Mouse (Mus musculus) frontal cortex, postnatal 10 days (tissue): ENCODE measurements around the gene Zbtb34.

Source experiments
- DNase-seq, 2 experiments: peaks; one replicate each; pipeline ENCODE4 v3.0.0; 2022; ENCODE audit warnings: low spot score in 2 of 2, mixed read lengths in 1 of 2

Gene Zbtb34

DNA sequence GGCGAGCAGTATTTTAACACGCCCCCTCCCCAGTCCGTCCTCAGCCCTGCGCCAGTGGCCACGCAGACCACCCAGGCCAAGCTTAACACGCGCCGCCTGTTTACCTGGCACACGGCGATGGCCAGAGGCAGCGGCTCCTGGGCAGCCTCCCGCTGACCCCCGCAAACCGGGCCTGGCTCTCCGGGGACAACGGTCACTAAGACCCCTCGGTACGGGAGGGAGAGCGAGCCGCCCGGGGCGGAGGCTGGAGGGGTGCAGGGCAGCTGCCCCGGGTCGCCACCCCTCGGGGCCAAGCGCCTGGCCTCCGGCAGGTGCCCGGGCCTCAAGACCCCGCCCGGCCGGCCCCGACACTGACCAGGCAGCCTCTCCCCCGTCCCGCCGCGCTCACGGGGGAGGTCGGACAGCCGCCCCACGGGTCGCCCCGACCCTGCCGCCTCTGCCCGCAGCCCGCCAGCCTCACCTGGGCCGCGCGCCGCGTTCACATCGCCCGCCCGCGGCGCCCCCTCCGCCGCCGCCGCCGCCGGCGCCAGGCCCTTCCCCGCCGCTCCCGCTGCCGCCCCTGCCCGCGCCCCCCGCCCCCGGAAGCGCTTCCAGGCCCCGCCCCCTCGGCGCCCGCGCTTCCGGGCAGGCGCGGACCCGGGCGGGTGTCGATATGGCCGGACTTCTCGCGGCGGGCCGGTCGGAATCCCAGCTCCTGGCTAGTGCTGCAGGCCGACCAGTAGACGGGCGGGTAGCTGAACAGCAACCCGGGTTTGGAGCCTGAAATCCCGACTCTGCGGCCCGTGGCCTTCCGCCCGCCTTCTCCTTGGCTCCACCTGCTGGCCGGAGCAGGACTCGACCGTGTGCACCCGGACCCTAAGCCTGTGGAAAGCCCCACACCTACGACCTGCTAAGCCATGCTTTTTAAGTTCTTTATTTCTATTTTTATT lies at the start of gene Zbtb34:
Gene Zbtb34, minus strand, starts transcription at position 554 of the 929 bp plus-strand sequence.
- peak; percentile 43 to 63 for DNase-seq

DNA sequence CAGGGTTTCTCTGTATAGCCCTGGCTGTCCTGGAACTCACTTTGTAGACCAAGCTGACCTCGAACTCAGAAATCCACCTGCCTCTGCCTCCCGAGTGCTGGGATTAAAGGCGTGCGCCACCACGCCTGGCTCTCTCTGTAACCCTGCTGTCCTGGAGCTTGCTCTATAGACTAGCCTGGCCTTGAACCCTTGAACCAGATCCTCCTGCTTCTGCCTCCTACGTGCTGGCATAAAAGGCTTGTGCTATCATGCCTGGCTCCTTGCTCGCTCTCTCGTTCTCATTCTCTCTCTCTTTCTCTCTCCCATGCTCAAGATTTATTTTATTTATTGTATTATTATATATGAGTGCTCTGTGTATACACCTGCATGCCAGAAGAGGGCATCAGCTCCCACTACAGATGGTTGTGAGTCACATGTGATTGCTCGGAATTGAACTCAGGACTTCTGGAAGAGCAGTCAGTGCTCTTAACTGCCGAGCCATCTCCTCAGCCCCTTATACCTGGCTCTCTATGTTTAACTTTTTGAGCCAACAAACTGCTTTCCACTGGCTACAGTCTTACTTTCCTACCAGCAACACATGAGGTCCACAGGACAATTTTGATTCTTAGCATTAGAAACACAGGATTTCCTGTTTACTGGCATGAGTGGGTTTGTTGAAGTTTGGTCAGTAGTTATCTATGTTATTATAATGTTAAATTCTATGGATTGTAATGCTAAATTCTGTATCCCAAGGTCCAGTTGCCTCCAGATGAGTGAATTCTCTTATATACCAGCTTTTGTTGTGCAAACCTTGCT lies 47.0 kb upstream of the Zbtb34 start:
- DNase-seq, result no peak

DNA sequence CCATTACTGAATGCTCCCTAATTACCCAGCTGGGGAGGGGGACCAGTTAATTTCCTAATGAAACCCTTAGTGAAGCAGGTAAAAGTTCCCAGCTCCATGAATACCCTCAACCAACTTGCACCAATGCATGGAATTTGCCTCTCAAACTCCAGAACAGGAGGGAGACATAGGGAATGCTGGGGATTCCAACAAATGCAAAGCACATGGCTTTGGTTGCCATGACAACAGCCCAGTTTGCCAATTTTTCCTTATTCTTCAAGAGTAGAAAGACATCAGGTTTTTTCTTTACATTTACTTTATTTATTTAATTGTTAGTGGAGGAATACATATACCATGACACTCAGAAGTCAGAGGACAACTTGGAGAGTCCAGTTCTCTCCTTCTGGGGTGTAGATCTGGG lies 44.8 kb upstream of the Zbtb34 start:
- DNase-seq, result peak; percentile 55 to 60

DNA sequence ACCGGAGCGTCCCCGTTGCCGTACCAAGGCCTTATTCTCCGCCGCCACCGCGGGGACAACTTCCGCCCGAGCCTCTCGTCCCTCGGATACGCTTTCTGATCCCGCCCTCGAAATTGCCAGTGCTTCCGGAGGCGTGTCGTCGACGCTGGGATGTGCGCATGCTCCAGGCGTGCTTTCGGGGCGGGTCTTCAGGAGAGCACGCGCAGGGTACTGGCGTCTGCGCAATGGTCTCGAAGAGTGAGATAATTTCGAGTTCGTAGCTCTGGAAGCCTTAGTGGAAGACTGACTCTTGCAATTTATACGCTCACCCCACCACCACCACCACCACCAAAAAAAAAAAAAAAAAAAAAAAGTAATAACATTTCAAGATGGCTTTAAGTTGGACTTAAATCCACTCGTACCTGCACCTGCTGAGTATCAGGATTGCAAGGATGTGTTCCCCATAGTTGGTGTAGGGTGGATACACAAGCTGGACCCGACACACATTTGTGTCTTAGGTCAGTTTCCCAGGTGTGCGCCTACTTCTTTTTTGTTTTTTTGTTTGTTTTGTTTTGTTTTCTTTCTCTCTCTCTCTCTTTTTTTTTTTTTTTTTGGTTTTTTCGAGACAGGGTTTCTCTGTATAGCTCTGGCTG lies 37.5 kb upstream of the Zbtb34 start, which contains the start of gene Zbtb43:
Gene Zbtb43, minus strand, starts transcription at position 94 of the 632 bp plus-strand sequence.
- peak; percentile 91 to 94 for DNase-seq

DNA sequence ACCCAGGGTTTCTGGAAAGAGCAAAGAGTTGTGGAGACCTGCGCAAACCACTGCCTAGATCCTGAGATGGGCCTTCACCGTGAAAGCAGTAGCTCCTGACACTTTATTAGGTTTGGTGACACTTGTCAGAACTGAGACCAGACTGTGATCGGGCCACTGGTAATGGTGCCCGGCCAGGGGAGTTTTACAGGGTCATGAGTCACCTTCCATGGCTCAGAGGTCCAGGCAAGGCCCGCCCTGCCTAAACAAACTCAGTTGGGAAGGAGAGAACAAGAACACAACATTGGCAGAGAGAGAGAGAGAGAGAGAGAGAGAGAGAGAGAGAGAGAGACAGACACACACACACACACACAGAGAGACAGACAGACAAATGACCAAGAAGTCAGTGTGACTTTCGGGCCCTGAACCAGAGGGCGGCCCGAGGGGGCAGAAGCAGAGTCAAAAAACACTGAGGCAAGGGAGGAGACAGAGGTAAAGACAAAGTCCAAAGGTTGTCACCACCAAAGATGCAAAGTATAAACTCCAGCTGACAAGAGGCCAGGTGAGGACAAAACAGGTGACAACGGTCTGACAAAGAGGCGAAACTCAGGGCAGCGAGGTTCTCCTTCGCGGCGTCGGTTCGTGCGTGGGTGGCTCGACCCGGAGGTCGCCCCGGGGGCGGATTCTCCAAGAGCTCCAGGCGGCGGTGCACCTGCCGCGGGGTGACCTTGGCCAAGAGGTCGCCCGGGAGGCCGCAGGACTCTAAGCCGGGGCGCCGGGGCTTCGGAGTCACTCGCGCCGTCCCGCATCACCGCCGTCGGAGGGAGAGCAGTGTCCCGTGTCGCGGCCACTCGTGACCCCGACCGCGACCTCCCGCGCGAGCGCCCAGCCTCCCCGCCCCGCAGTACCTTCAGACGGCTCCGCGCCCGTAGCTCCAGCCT lies 36.7 kb upstream of the Zbtb34 start:
- DNase-seq, result no peak

DNA sequence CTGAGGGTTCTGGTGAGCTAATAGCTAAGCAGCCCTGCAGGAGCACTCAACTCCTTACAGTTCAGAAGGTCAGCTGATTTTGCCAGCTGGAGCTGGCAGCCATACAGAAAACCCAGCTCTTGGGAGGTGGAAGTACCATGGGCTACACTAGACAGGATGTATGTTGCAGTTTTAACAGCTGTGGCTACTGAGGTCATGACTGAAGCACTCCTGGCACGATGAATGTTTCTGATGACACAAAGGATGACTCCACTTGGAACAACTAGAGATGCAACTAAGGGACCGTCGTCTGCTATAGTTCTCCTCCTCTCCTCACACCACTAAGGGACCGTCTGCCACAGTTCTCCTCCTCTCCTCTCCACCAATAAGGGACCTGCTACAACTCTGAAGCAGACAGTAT lies 34.8 kb upstream of the Zbtb34 start:
- DNase-seq, result no peak

DNA sequence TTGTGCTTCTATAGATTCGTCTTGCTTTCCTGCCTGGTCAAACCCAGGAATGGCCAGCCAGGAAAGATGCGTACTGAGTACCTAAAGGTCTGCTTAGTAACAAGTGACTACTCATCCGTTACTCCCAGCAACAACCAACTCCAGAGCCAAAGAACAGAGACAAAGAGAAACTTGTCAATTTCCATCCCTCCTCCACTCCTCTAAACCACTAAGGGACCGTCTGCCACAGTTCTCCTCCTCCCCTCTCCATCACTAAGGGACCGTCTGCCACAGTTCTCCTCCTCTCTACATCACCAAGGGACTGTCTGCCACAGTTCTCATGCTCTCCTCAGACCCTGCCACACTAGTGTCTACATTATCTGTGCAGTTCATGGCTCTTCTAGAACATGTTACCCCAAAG lies 34.1 kb upstream of the Zbtb34 start:
- no peak for DNase-seq

DNA sequence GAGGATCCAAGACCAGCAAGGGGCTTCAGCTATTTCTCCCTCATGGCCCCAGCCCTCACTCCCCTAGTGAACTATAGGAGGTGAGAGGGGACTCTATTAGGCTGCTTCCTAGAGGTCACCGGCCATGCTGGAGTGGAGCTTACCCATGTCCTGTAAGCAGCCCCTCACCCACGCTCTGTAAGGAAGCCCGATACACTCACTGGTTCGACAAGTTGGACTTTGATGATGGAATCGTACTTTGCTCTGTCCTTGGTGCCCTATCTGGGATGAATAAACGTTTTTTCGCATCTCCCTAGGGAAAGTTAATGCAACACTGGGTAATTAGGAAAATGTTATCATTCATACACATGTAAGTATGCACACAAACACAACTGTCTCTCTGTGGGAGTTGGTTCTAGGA lies 30.9 kb upstream of the Zbtb34 start:
- no peak for DNase-seq

DNA sequence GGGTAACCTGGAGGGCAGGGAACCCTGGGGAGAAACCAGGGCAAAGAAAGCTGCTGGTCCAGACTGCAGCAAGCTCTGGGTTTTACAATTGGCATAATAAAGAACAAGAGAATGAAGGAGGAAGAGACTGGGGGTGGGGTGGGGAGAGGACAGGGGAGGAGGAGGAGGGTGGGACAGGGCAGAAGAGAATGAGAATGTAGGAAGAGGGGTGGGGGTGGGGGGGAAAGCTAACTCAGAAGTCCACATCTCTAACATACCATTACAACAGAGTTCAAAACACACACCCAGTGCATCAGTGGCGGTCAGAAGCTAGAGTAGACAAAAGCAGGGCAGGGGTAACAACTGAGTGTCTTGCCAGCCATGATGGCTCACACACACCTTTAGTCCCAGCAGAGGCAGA lies 29.9 kb upstream of the Zbtb34 start:
- no peak for DNase-seq

DNA sequence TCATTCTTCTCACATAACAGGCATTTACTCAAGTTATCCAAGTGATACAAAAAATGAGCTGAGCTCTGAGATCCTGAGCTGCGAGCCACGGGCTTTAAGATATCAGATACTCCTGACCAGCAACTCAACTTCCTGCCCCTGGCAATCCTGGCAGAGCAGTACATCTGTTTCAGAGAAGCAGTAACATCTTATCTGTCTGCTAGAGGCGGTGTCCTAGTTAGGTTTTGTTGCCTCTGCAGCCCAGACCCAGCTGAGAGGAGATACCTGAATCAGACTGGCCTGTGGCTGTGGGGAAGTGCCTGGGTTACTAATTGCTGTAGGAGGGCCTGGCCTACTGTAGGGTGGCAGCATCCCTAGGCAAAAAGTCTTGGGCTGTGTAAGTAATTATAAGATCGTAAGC lies 28.5 kb upstream of the Zbtb34 start:
- no peak for DNase-seq

DNA sequence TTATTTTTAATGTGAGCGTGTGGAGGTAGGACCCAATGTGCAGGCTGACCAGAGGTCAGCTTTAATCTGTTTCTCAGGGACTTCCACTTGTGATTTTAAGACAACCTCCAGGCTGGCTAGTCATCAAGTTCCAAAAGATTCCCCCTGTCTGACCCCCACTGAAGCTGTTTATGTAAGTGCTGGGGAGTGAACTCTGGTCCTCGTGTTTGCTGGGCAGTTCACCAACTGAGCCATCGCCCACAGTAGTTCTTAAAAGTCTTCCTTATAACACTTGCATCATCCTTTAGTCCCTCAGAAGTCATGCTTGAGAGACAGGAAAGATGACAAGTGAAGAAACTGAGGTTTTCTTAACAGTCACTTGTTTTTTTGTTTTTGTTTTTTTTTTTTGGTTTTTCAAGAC lies 25.6 kb upstream of the Zbtb34 start:
- DNase-seq, result no peak

DNA sequence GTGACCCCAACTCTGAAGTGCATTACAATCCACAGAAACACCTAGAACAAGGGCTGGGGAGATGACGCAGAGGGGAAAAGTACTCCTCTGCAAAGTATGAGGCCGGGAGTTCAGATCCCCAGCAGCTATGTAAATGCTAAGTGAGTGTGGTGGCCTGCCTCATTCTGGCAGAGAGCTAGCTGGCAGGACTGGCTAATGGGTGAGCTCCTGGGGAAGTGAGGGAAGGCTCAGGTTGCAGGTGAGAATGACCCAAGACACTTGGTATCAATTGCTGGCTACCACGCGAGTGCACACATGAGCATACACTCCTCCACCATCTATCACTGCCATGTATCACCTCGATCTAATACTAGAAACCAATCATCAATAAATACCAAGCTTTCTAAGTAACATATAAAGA lies 25.1 kb upstream of the Zbtb34 start:
- no peak for DNase-seq

DNA sequence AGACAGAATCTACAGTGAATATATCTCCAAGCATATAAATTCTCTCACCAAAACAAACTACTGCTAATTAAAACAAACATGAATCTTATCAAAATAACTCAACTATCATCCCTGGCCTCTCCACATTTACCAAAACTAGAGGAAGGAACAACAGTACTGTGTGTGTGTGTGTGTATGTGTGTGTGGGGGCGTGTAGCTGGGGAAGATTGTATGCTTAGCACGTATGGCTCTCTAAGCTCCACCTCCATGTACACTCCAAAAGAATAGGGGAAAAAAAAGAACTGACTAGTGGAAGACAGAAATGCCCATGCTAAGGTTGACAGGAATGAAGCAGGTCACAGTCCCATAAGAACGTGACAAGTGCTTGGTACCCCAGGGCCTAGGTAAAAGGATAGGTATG lies 24.2 kb upstream of the Zbtb34 start:
- DNase-seq, result no peak

DNA sequence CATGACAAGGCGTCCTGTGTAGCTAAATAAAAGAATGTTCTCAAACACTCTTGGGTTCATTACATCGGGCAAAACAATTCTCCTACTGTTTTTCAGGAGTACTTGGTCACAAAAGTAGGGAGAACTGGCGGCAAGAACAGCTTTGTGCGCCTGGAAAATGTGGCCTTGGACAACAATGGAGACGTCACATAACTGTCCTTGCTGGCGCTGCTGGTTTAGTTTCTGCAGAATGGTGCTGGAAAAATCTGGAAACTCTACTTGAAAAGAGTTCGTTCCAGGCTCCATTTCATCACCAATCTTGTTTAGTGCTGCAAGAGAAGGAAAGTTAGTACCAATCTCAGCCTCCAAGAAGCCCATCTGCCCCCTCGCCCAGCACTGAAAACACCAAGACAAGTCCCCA lies 23.7 kb upstream of the Zbtb34 start:
- no peak for DNase-seq

DNA sequence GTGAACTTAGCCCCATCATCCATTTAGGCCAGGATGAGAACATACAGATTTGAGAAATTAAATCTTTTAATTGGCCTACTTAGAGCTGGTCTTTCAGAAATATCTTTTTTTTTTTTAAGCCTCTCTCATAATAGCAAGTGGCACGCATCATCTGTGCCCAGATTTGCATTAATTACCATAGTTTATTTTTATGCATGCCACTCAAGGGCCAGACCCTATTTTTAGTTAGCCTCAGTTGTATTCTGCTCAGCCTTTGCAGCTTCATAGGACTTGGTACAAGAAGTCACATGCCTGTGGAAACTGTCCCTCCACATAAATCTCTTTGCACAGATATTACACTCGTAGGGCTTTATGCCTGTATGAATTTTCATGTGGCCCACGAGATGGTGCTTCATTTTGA lies 22.4 kb upstream of the Zbtb34 start:
- no peak for DNase-seq

DNA sequence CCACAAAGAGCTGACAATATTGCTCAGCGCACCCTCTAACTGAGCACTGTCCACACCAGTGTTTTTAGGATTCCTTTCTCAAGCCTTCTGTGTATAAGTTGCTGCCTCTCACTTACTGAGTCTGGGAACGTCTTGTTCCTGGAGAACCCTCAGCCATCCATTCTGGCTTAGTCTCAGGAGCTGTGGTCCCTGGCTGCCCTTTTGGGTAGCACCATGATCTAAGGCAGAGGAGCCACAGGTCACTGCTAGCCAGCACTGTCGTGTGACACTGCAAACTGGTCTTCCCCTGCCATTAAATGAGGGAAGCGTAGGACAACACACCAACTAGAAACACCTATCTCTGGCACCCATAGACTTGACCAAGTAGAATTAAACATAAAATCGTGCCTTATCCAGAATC lies 21.6 kb upstream of the Zbtb34 start:
- no peak for DNase-seq

DNA sequence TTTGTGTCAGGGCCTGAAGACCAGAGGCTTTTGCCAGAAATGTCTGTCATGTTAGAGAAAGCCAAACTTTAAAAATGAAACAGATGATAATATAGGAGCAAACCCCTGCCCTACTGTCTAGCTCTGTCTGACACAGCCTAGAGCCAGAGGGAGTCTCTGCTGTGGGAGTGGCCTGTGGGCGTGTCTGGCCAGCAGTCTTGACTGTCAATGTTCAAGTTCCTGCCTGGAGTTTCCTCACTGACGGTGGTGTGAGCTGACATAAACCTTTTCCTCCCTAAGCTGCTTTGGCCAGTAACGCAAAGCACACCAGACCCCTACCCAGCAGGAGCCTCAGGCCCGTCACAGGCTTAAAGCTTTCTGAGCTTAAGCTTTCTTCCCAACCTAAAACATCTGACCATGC lies 21.0 kb upstream of the Zbtb34 start:
- DNase-seq, result no peak

DNA sequence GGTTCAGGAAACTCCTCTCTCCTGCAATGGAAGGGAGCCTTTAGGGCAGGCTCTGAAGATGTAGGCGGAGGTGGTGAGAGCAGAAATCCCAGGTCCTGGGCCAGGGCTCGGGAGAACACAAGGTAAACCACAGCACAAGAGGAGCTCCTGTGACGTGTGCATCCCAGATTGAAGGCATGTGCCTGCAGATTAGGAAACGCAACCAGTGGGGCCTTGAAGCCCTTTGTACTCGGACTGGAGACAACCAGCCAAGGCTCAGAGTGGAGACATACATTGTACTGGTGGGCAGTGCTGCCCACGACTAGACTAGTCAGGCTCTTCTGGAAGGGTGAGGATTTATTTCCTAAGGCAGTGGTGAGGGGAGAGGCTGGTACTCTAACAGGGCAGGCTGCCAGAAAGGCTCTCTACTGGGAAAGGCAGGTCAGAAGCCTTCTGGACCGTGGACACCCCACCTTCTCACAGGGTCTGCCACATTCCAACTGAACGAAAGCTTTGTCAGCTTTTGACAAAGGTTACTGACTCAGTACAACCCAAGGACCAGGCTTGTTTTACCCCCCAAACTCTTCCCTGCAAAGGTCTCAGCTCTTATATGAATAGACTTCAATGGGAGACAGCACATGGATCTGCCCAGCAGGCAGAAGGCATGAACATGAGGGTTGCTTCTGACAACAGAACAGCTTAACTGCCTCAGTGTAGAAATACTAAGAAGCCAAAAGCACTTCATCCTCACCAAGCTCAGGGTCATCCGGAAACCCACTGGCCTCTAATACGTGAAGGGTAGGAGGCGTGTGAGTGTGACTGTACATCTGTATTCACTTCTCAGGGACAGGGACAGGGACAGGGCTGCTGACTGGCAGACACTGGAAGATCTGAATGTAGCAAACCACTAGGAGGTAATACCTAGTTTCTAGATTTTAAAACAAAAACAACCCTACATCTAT lies 20.2 kb upstream of the Zbtb34 start:
- no peak for DNase-seq

DNA sequence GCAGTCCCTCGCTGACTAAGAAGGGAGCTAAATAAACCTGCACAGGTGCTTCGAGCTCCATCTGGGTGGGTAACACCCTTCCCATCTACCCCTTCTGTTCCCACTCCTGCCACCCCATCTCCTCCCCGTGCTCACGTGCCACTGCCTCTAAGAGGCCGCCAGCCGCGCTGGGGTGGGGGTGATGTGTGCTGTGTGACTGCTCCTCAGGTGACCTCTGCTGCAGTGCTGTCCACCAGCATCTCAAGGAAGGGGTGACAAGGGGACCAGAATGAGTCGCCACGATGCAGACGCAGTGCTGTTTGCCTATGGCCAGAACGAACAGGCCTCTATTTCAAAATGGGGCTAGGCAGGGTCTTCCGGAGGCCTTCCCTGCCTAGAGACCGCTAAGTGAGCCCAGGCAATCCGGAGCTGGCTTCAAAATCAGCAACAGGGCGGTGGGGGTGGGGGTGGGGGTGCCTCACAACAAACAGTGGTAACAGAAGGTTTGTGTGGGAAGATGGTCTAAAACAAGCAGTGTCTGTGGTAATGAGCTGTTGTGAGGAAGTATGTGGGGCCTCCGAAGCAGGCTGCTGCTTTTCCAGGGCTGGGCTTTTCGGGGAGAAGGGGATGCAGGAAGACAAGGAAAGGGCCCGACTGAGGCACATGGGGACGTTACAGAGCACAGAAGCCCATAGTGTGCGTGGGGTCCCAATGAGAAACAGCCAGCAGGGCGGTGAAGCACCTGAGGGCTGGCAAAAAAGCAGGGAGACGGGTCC lies 18.2 kb upstream of the Zbtb34 start:
- no peak for DNase-seq
